Mouse (Mus musculus) central nervous system, embryonic 18 days (tissue): ENCODE results near the gene Slc6a15. TPM values are rescaled to one million over a fixed set of nuclear protein-coding genes. Genes with fewer than 3 reads are reported as not detected.

Experiments
- polyA plus RNA-seq: library from polyadenylated mRNA; depleted of rRNA; stranded (reverse); fragments of >200 nt; gene quantifications from 2 replicates; pipeline ENCODE4 v1.2.3, GENCODE M21; 2012; rRNA removed

Gene Slc6a15
- 66.2 and 68.3 TPM in 2 replicates for polyA plus RNA-seq

DNA sequence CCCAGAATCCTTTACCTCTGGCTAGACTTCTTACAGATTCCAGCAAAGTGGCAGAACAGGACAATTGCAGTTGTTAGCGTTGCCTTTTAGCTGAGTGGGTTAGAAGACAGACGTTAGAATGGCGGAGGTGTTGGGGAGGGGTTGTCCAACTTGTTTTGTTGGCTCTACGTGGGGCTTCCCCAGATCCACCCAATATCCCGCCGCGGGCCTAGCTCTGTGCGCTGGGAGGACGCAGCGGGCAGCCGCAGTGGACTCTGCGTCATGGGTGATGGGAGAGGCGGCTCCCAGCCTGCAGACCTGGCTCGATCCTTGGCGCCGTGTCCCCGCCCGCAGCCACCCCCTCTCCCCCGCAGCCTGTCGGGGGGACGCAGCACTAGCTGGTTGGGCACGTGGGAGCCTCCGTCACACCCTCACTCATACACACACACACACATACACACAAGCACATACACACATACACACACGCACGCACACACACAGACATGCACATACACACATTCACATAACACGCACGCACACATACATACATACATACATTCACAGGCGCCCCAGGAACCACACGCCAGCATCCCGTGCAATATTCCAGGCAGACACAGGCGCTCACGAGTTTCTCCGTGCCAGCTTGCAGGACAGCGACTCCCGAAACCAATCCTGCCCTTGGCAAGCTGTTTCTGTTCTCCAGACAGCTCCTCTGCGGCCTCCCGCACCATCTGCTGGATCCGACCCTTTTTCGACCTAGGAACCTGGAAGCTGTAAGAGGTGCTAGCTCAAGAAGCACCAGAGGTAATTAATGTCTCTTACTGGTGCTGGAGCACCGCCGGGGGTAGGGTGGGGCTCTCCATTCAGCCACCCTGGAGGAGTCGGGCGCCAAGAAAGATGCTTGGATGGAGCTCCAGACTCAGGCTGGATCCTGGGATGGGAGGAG lies at the start of gene Slc6a15:
Gene Slc6a15 (plus strand): TSS at position 413 of the 925 bp plus-strand sequence.

Other genes with a start within 250 kb of the Slc6a15 start
- gene Lrriq1, start 131.5 kb upstream of the Slc6a15 start, polyA plus RNA-seq: 1.00 and 1.6 TPM in 2 replicates